Mouse (Mus musculus): Measurements from ENCODE around the gene Tmem132b.

Tmem132b gene

GRCm38 (mm10) chr5:125515006-125515405 is 16.6 kb upstream of the Tmem132b start:
- DNase-seq (ENCODE audit: low read depth, low spot score) = no peak

GRCm38 (mm10) chr5:125518640-125519039 is 12.9 kb upstream of the Tmem132b start:
- DNase-seq (ENCODE audit: low read depth, low spot score) = peak; percentile 40

GRCm38 (mm10) chr5:125520930-125521590 is 10.5 kb upstream of the Tmem132b start:
- no peak for DNase-seq (ENCODE audit: low read depth, low spot score)

- DNase-seq (ENCODE audit: low read depth, low spot score) = no peak
Observed at GRCm38 (mm10) chr5:125523361-125523760, 8.2 kb upstream of the Tmem132b start.

- peak; percentile 31 for DNase-seq (ENCODE audit: low read depth, low spot score)
Observed at GRCm38 (mm10) chr5:125525516-125525915, 6.1 kb upstream of the Tmem132b start.

GRCm38 (mm10) chr5:125526464-125526863 is 5.1 kb upstream of the Tmem132b start:
- DNase-seq (ENCODE audit: low read depth, low spot score) = peak; percentile 55

GRCm38 (mm10) chr5:125529109-125529508 is 2.5 kb upstream of the Tmem132b start:
- DNase-seq (ENCODE audit: low read depth, low spot score) = peak; percentile 73

- no peak for DNase-seq (ENCODE audit: low read depth, low spot score)
Observed at GRCm38 (mm10) chr5:125532191-125532544, 594 bp downstream of the Tmem132b start.

GRCm38 (mm10) chr5:125532545-125533224 is 1.1 kb downstream of the Tmem132b start:
- DNase-seq (ENCODE audit: low read depth, low spot score) = no peak

GRCm38 (mm10) chr5:125533225-125533900 is 1.8 kb downstream of the Tmem132b start:
- no peak for DNase-seq (ENCODE audit: low read depth, low spot score)

GRCm38 (mm10) chr5:125534168-125534610 is 2.6 kb downstream of the Tmem132b start:
- no peak for DNase-seq (ENCODE audit: low read depth, low spot score)

- DNase-seq (ENCODE audit: low read depth, low spot score) = no peak
Observed at GRCm38 (mm10) chr5:125534611-125535324, 3.2 kb downstream of the Tmem132b start.

GRCm38 (mm10) chr5:125545090-125545489 is 13.5 kb downstream of the Tmem132b start:
- DNase-seq (ENCODE audit: low read depth, low spot score) = no peak

GRCm38 (mm10) chr5:125546293-125546692 is 14.7 kb downstream of the Tmem132b start:
- no peak for DNase-seq (ENCODE audit: low read depth, low spot score)

GRCm38 (mm10) chr5:125549750-125550489 is 18.3 kb downstream of the Tmem132b start:
- DNase-seq (ENCODE audit: low read depth, low spot score) = no peak

GRCm38 (mm10) chr5:125555732-125556131 is 24.2 kb downstream of the Tmem132b start:
- DNase-seq (ENCODE audit: low read depth, low spot score) = no peak

- no peak for DNase-seq (ENCODE audit: low read depth, low spot score)
Observed at GRCm38 (mm10) chr5:125563492-125563891, 31.9 kb downstream of the Tmem132b start.

GRCm38 (mm10) chr5:125565725-125566124 is 34.2 kb downstream of the Tmem132b start:
- no peak for DNase-seq (ENCODE audit: low read depth, low spot score)

- DNase-seq (ENCODE audit: low read depth, low spot score) = no peak
Observed at GRCm38 (mm10) chr5:125568457-125568856, 36.9 kb downstream of the Tmem132b start.

GRCm38 (mm10) chr5:125572011-125572410 is 40.4 kb downstream of the Tmem132b start:
- no peak for DNase-seq (ENCODE audit: low read depth, low spot score)

- no peak for DNase-seq (ENCODE audit: low read depth, low spot score)
Observed at GRCm38 (mm10) chr5:125574886-125575285, 43.3 kb downstream of the Tmem132b start.

Data from A20 (cell line).